Mouse (Mus musculus) ES-Bruce4 (cell line): ENCODE data around the gene Paics.

Experiments
- CTCF ChIP-seq: IDR thresholded peaks from one replicate; pipeline ENCODE4 v1.8.1; 2011; ENCODE audit warnings: low read depth, low read length
- EP300 ChIP-seq: IDR thresholded peaks from 2 replicates; pipeline ENCODE4 v1.6.1; 2011; ENCODE audit warnings: low read depth, low read length; ENCODE audit not compliant: insufficient read depth
- POLR2A ChIP-seq: IDR thresholded peaks from one replicate; pipeline ENCODE4 v1.8.1; 2011; ENCODE audit warnings: low read length; ENCODE audit not compliant: insufficient read depth

DNA sequence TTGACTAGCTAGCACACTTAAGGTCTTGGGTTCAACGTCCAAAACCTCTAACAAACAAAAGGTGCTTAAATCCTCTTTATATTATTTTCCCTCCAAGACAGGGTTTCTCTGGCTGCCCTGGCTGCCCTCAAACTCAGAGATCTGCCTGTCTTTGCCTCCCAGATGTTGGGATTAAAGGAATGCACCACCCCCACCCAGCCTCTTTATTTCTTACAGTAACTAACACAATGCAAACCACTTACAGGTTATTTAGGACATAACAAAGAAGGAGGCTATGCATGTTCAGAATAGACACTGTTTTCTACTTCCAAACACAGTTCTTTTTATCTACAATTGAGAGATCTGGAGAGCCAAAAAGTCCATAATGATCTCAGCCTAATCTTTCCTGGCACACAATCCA, 26.8 kb upstream of the Paics start:
- TF ChIP-seq CTCF (no peak), POLR2A (no peak), EP300 (no peak)
